Comparison of ENCODE assay signal across 8 mouse cellular contexts in the genomic region with DNA sequence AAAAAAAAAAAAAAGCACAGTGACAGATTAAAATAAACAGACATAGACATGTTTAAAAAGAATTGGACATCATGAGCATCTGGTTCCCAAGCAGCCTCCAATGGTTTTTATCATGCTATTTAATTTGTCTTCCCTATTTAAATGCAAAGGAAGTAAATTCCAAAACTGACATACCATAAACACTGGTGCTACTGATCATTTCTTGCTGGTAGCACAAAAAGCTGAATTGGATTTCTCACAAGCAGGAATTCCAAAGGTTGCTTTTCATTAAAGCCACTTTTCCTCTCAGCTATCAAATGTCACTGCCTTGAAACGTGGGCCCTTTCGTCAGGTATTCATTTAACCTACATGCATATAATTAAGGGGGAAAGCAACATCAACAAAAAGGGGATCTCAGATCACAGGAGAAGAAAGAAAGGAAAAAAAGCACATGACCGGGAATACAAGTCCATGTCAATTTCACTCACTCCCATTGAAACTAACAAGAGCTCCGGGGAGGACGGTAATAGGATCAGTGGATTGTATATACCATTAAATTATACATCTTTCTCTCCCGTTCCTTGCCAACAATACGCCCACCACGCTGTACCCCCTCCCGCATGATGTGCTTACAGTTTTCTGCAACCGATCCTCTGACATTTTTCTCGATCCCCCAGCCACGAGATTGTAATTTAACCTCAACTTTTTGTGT. TPM values are rescaled to one million over a fixed set of nuclear protein-coding genes. Genes with fewer than 3 reads are reported as not detected.
DNase-seq lines count a peak whose midpoint lies in the region; ATAC-seq and TF ChIP-seq lines count a peak whose summit lies in the region.

No protein-coding gene starts in this region.

- ATAC-seq in liver, postnatal 0 days: no peak

- H3K27me3 ChIP-seq in cerebellum, adult 2 months (ENCODE audit: control insufficient read depth, insufficient read depth, low read length): peaks cover 2% of the 10 kb centered on the region; the same call in 1 of the 2 replicates
- peaks cover 2% of the 10 kb centered on the region for H3K27me3 ChIP-seq in ES-Bruce4 (ENCODE audit: control insufficient read depth, insufficient read depth, low read length, poor library complexity, severe bottlenecking)
- H3K27me3 ChIP-seq in liver, postnatal 0 days (ENCODE audit: insufficient read depth, low read length): 0 out of 2 replicates have a peak, but pooled peaks cover 4% of the 10 kb centered on the region
- H3K27me3 ChIP-seq in thymus, adult 2 months (ENCODE audit: control insufficient read depth, insufficient read depth, low read length): no peaks in the 10 kb centered on the region; the same call in 1 of the 2 replicates

- no peak for TF ChIP-seq POLR2A in cerebellum, adult 2 months (IDR thresholded peaks at IDR 0.05; ENCODE audit: borderline replicate concordance, insufficient read depth, low read length)
- no peak for TF ChIP-seq POLR2A in ES-Bruce4 (IDR thresholded peaks at IDR 0.05; ENCODE audit: insufficient read depth, low read length)
- TF ChIP-seq POLR2A in thymus, adult 2 months (IDR thresholded peaks at IDR 0.05; ENCODE audit: control insufficient read depth, extremely low read depth, insufficient read depth, low read length, poor library complexity): no peak

- H3K9me3 ChIP-seq in ES-Bruce4 (replicated peaks; ENCODE audit: control insufficient read depth, insufficient read depth, low read length, poor library complexity, severe bottlenecking): no peaks in the 10 kb centered on the region
- no peaks in the 10 kb centered on the region for H3K9me3 ChIP-seq in liver, postnatal 0 days (ENCODE audit: low read length)

- no peak for TF ChIP-seq EP300 in ES-Bruce4 (IDR thresholded peaks at IDR 0.05; ENCODE audit: insufficient read depth, low read depth, low read length)
- no peak for TF ChIP-seq EP300 in liver, postnatal 0 days (IDR thresholded peaks at IDR 0.05; ENCODE audit: low read depth)

- no peak for TF ChIP-seq CTCF in cerebellum, adult 2 months (IDR thresholded peaks at IDR 0.05; ENCODE audit: borderline replicate concordance, insufficient read depth, low read depth, low read length)
- TF ChIP-seq CTCF in ES-Bruce4 (IDR thresholded peaks at IDR 0.05; ENCODE audit: low read depth, low read length): no peak
- no peak for TF ChIP-seq CTCF in liver, postnatal 0 days (IDR thresholded peaks at IDR 0.05; ENCODE audit: low read depth)
- no peak for TF ChIP-seq CTCF in thymus, adult 2 months (IDR thresholded peaks at IDR 0.05; ENCODE audit: borderline replicate concordance, control insufficient read depth, extremely low read depth, insufficient read depth, low read length, poor library complexity)

- 22% methylated on average over 12 of the region's 12 CpGs for WGBS in cerebellum, adult 2 months
- 5% methylated on average over 12 of the region's 12 CpGs for WGBS in liver, postnatal 0 days (ENCODE audit: insufficient replicate concordance)
- 10% methylated on average over 12 of the region's 12 CpGs for WGBS in thymus, adult 2 months

- H3K4me1 ChIP-seq in cerebellum, adult 2 months (ENCODE audit: control insufficient read depth, insufficient read depth, low read length): no peaks in the 10 kb centered on the region
- H3K4me1 ChIP-seq in ES-Bruce4 (ENCODE audit: control insufficient read depth, insufficient read depth, low read length): no peaks in the 10 kb centered on the region
- H3K4me1 ChIP-seq in liver, postnatal 0 days (ENCODE audit: insufficient read depth): no peaks in the 10 kb centered on the region
- no peaks in the 10 kb centered on the region for H3K4me1 ChIP-seq in thymus, adult 2 months (replicated peaks; ENCODE audit: control insufficient read depth, insufficient read depth, low read length)

- peak overlapping the region; percentile 75 for H3K4me2 ChIP-seq in liver, postnatal 0 days (ENCODE audit: low read depth, low read length)

- peak overlapping the region; percentile 35 for H3K4me3 ChIP-seq in cerebellum, adult 2 months (replicated peaks; ENCODE audit: insufficient read depth, low read depth, low read length)
- peak overlapping the region; percentile 48 for H3K4me3 ChIP-seq in ES-Bruce4 (ENCODE audit: low read depth, low read length)
- peak overlapping the region; percentile 56 for H3K4me3 ChIP-seq in liver, postnatal 0 days (ENCODE audit: low read depth, low read length)
- no peak overlapping the region for H3K4me3 ChIP-seq in thymus, adult 2 months (ENCODE audit: control insufficient read depth, insufficient read depth, low read length)

- H3K27ac ChIP-seq in cerebellum, adult 2 months (ENCODE audit: insufficient read depth, low read length): no peak overlapping the region
- H3K27ac ChIP-seq in ES-Bruce4 (ENCODE audit: insufficient read depth, low read length): no peak overlapping the region
- H3K27ac ChIP-seq in liver, postnatal 0 days (ENCODE audit: low read depth): peak overlapping the region; percentile 29; the same call in 1 of the 2 replicates
- no peak overlapping the region for H3K27ac ChIP-seq in thymus, adult 2 months (ENCODE audit: control insufficient read depth, insufficient read depth, low read length)

- no peak for DNase-seq in cerebellum, adult 2 months
- DNase-seq in cerebellum, adult 9-10 months: no peak
- DNase-seq in forelimb bud, embryonic 11.5 days (ENCODE audit: low read depth, low spot score): peak; percentile 59
- DNase-seq in liver, postnatal 0 days: no peak
- no peak for DNase-seq in frontal cortex, postnatal 36 days (ENCODE audit: low spot score in 2 of 2)
- DNase-seq in thymus, adult 2 months: no peak
- DNase-seq in thymus, adult 18-20 months: no peak

- H3K36me3 ChIP-seq in ES-Bruce4 (ENCODE audit: control insufficient read depth, insufficient read depth, low read length, poor library complexity, severe bottlenecking): no peaks in the 10 kb centered on the region
- H3K36me3 ChIP-seq in liver, postnatal 0 days (replicated peaks; ENCODE audit: insufficient read depth, low read length): no peaks in the 10 kb centered on the region
- H3K36me3 ChIP-seq in thymus, adult 2 months (ENCODE audit: control insufficient read depth, insufficient read depth, low read length): no peaks in the 10 kb centered on the region

- peak overlapping the region; percentile 90 for H3K9ac ChIP-seq in ES-Bruce4 (ENCODE audit: low read depth, poor library complexity, severe bottlenecking)
- H3K9ac ChIP-seq in liver, postnatal 0 days (replicated peaks): peak overlapping the region; percentile 70

RNA-seq across cellular contexts. Expression of a gene that starts 1.0 kb away (rescaled TPM):
- 2.5 TPM in 2 replicates for polyA plus RNA-seq in cerebellum, adult 2 months (2012; rRNA removed)
- polyA plus RNA-seq in ES-Bruce4 (2011; ENCODE audit: insufficient read depth, insufficient read length, low read depth, missing spikeins): 4.4 and 4.7 TPM in 2 replicates
- 0.91 and 1.2 TPM in 2 replicates for polyA plus RNA-seq in liver, postnatal 0 days (2015; fragmentation: Nextera tagmentation; extraction: Ambion mirVana)
- 0.04 and 0.20 TPM in 2 replicates for polyA plus RNA-seq in thymus, adult 2 months (2012; rRNA removed)
